Comparison of ENCODE assay signal across 17 mouse cellular contexts in the genomic region with DNA sequence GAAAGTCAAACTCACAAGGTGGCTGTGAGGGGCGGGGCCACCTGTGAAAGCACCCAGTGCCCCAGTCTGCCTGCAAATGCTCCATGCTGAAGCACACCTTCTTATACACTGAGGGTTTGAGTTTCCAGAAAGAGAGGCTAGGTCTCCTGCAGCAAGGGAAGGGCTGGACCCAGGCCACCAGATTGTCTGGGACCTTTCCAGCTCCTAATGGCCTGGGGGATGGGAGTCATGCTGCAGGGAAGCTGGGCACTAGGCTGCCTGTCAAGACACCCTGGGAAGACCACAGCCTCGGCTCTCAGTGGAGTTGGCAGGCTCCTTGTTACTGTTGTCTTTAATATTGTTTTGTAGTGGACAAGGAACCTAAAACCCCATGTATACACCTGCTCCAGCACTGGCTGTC. TPM values are rescaled to one million over a fixed set of nuclear protein-coding genes. Genes with fewer than 3 reads are reported as not detected.
DNase-seq lines count a peak whose midpoint lies in the region; ATAC-seq and TF ChIP-seq lines count a peak whose summit lies in the region.
"Had no signal": no experiment of that assay in that cellular context is flagged by ENCODE, and none has a peak within 500 bp of the region (broad histone marks: within the 10 kb centered on the region; RNA-seq: fewer than 3 reads in every experiment).

No protein-coding gene starts in this region.

- no peak overlapping the region for H3K4me2 ChIP-seq in liver, embryonic 13.5 days
- H3K4me2 ChIP-seq in liver, postnatal 0 days (ENCODE audit: low read depth, low read length), result no peak overlapping the region
- no peak overlapping the region for H3K4me2 ChIP-seq in heart, postnatal 0 days (ENCODE audit: low read depth, low read length)
- H3K4me2 ChIP-seq in stomach, embryonic 15.5 days, result no peak overlapping the region
- H3K4me2 ChIP-seq: embryonic facial prominence, embryonic 15.5 days; kidney, embryonic 15.5 days; liver, embryonic 15.5 days; midbrain, embryonic 13.5 days had no signal

- TF ChIP-seq EP300 in liver, postnatal 0 days (IDR thresholded peaks at IDR 0.05; ENCODE audit: low read depth), result no peak
- TF ChIP-seq EP300 in heart, postnatal 0 days (IDR thresholded peaks at IDR 0.05; ENCODE audit: low read depth), result no peak

- H3K4me1 ChIP-seq in liver, embryonic 13.5 days (replicated peaks), result peaks cover 84% of the 10 kb centered on the region
- H3K4me1 ChIP-seq in liver, postnatal 0 days (ENCODE audit: insufficient read depth), result peaks cover 17% of the 10 kb centered on the region; the same call in 1 of the 2 replicates
- peaks cover 35% of the 10 kb centered on the region for H3K4me1 ChIP-seq in heart, postnatal 0 days (ENCODE audit: control insufficient read depth, insufficient read depth)
- H3K4me1 ChIP-seq in stomach, embryonic 15.5 days, result peaks cover 12% of the 10 kb centered on the region; the same call in 1 of the 2 replicates

- H3K4me3 ChIP-seq in gastrocnemius, adult 2 months, result no peak overlapping the region
- no peak overlapping the region for H3K4me3 ChIP-seq in liver, embryonic 13.5 days (replicated peaks)
- H3K4me3 ChIP-seq in liver, postnatal 0 days (ENCODE audit: low read depth, low read length), result no peak overlapping the region
- H3K4me3 ChIP-seq in heart, postnatal 0 days (ENCODE audit: low read depth, low read length), result no peak overlapping the region
- no peak overlapping the region for H3K4me3 ChIP-seq in stomach, embryonic 15.5 days (replicated peaks)
- H3K4me3 ChIP-seq: embryonic facial prominence, embryonic 15.5 days; kidney, embryonic 15.5 days; liver, embryonic 15.5 days; midbrain, embryonic 13.5 days had no signal

- WGBS in liver, embryonic 13.5 days (ENCODE audit: insufficient replicate concordance), result 75% methylated on average over 2 of the region's 2 CpGs
- 68% methylated on average over 2 of the region's 2 CpGs for WGBS in liver, postnatal 0 days (ENCODE audit: insufficient replicate concordance)
- 50% methylated on average over 2 of the region's 2 CpGs for WGBS in heart, postnatal 0 days
- WGBS in stomach, embryonic 15.5 days, result 61% methylated on average over 2 of the region's 2 CpGs

- peak overlapping the region; percentile 92 for H3K27ac ChIP-seq in gastrocnemius, adult 2 months
- H3K27ac ChIP-seq in liver, embryonic 13.5 days, result peak overlapping the region; percentile 81; the same call in 1 of the 2 replicates
- no peak overlapping the region for H3K27ac ChIP-seq in liver, postnatal 0 days (ENCODE audit: low read depth)
- H3K27ac ChIP-seq in heart, postnatal 0 days (ENCODE audit: low read depth), result peak overlapping the region; percentile 81
- peak overlapping the region; percentile 26; the same call in 1 of the 2 replicates for H3K27ac ChIP-seq in stomach, embryonic 15.5 days
- H3K27ac ChIP-seq: embryonic facial prominence, embryonic 15.5 days; kidney, embryonic 15.5 days; midbrain, embryonic 13.5 days had no signal

- peaks cover 26% of the 10 kb centered on the region for H3K36me3 ChIP-seq in liver, embryonic 13.5 days
- H3K36me3 ChIP-seq in liver, postnatal 0 days (replicated peaks; ENCODE audit: insufficient read depth, low read length), result peaks cover 4% of the 10 kb centered on the region; the same call in 1 of the 2 replicates
- H3K36me3 ChIP-seq in heart, postnatal 0 days (replicated peaks; ENCODE audit: control insufficient read depth, insufficient read depth, low read length), result no peaks in the 10 kb centered on the region
- H3K36me3 ChIP-seq in stomach, embryonic 15.5 days, result no peaks in the 10 kb centered on the region

- no peaks in the 10 kb centered on the region for H3K27me3 ChIP-seq in liver, embryonic 13.5 days
- no peaks in the 10 kb centered on the region for H3K27me3 ChIP-seq in liver, postnatal 0 days (ENCODE audit: insufficient read depth, low read length)
- no peaks in the 10 kb centered on the region for H3K27me3 ChIP-seq in heart, postnatal 0 days (ENCODE audit: control insufficient read depth, insufficient read depth, low read length)
- no peaks in the 10 kb centered on the region for H3K27me3 ChIP-seq in stomach, embryonic 15.5 days (replicated peaks)
- H3K27me3 ChIP-seq: embryonic facial prominence, embryonic 15.5 days; kidney, embryonic 15.5 days; liver, embryonic 15.5 days; midbrain, embryonic 13.5 days had no signal

- TF ChIP-seq CTCF in gastrocnemius, adult 2 months (IDR thresholded peaks at IDR 0.05), result no peak
- no peak for TF ChIP-seq CTCF in liver, postnatal 0 days (IDR thresholded peaks at IDR 0.05; ENCODE audit: low read depth)
- no peak for TF ChIP-seq CTCF in heart, postnatal 0 days (IDR thresholded peaks at IDR 0.05; ENCODE audit: low read depth)

- intact Hi-C loops in gastrocnemius, adult 2 months (cut with DNase I), result no loop called here

- peak; percentile 67 for DNase-seq in gastrocnemius, adult 2 months
- DNase-seq in gastrocnemius, postnatal 25 days, result no peak
- no peak for DNase-seq in liver, embryonic 13.5 days
- no peak for DNase-seq in liver, postnatal 0 days
- peak; percentile 47 for DNase-seq in heart, postnatal 0 days (ENCODE audit: low spot score)
- DNase-seq in retina, postnatal 1 day, result no peak
- no peak for DNase-seq in right cerebral cortex, postnatal 4 days
- DNase-seq: thymus, adult 2 months had no signal

- H3K9ac ChIP-seq in liver, embryonic 13.5 days, result peak overlapping the region; percentile 30; the same call in 1 of the 2 replicates
- no peak overlapping the region for H3K9ac ChIP-seq in liver, postnatal 0 days (replicated peaks)
- peak overlapping the region; percentile 8; the same call in 1 of the 2 replicates for H3K9ac ChIP-seq in heart, postnatal 0 days (replicated peaks; ENCODE audit: low read depth, low read length)
- H3K9ac ChIP-seq in stomach, embryonic 15.5 days, result no peak overlapping the region
- H3K9ac ChIP-seq: embryonic facial prominence, embryonic 15.5 days; kidney, embryonic 15.5 days; liver, embryonic 15.5 days had no signal

- H3K9me3 ChIP-seq in liver, embryonic 13.5 days (replicated peaks), result no peaks in the 10 kb centered on the region
- no peaks in the 10 kb centered on the region for H3K9me3 ChIP-seq in liver, postnatal 0 days (ENCODE audit: low read length)
- H3K9me3 ChIP-seq in heart, postnatal 0 days (replicated peaks; ENCODE audit: control insufficient read depth, low read length), result no peaks in the 10 kb centered on the region
- no peaks in the 10 kb centered on the region for H3K9me3 ChIP-seq in stomach, embryonic 15.5 days
- H3K9me3 ChIP-seq: embryonic facial prominence, embryonic 15.5 days; kidney, embryonic 15.5 days; liver, embryonic 15.5 days; midbrain, embryonic 13.5 days had no signal

- no peak for ATAC-seq in liver, embryonic 13.5 days (ENCODE audit: low read depth)
- ATAC-seq in liver, postnatal 0 days, result no peak
- peak; percentile 12 for ATAC-seq in heart, postnatal 0 days (ENCODE audit: insufficient read depth, low read depth)
- ATAC-seq in stomach, embryonic 15.5 days (ENCODE audit: insufficient read depth, low FRiP score, low read depth), result no peak
- ATAC-seq: CD4-positive, CD25-positive, alpha-beta regulatory T cell, adult 4 months; midbrain, embryonic 13.5 days had no signal

RNA-seq across cellular contexts. Expression of a gene that starts 8.3 kb away (rescaled TPM):
- 10 to 100 TPM; 41.9 to 52.4 TPM for total RNA-seq in gastrocnemius, adult 2 months (2021)
- 10 to 100 TPM; 39.4 to 41.3 TPM for total RNA-seq in gastrocnemius, postnatal 25 days (2021)
- polyA plus RNA-seq in liver, embryonic 13.5 days (2015; fragmentation: Nextera tagmentation; extraction: Ambion mirVana), result 17.3 and 18.8 TPM in 2 replicates
- polyA plus RNA-seq in liver, postnatal 0 days (2015; fragmentation: Nextera tagmentation; extraction: Ambion mirVana), result 8.7 and 9.7 TPM in 2 replicates
- 52.9 and 56.4 TPM in 2 replicates for total RNA-seq in heart, postnatal 0 days (2014; rRNA removed; ENCODE audit: low replicate concordance)
- 37.6 and 40.5 TPM in 2 replicates for polyA plus RNA-seq in heart, postnatal 0 days (2015; fragmentation: Nextera tagmentation; extraction: Ambion mirVana)
- 32.3 and 34.5 TPM in 2 replicates for polyA plus RNA-seq in stomach, embryonic 15.5 days (2015; fragmentation: Nextera tagmentation; extraction: Ambion mirVana)

RNA-seq across cellular contexts. Expression of a gene that starts 24.1 kb away (rescaled TPM):
- total RNA-seq in gastrocnemius, adult 2 months (2021), result 1 to 10 TPM; 1.9 to 2.9 TPM
- total RNA-seq in gastrocnemius, postnatal 25 days (2021), result 1 to 10 TPM; 1.7 to 2.4 TPM
- polyA plus RNA-seq in liver, embryonic 13.5 days (2015; fragmentation: Nextera tagmentation; extraction: Ambion mirVana), result 0.31 and 0.48 TPM in 2 replicates
- 0.74 and 0.83 TPM in 2 replicates for polyA plus RNA-seq in liver, postnatal 0 days (2015; fragmentation: Nextera tagmentation; extraction: Ambion mirVana)
- 3.5 and 10.6 TPM in 2 replicates for total RNA-seq in heart, postnatal 0 days (2014; rRNA removed; ENCODE audit: low replicate concordance)
- 3.6 TPM in 2 replicates for polyA plus RNA-seq in heart, postnatal 0 days (2015; fragmentation: Nextera tagmentation; extraction: Ambion mirVana)
- 1.5 and 1.6 TPM in 2 replicates for polyA plus RNA-seq in stomach, embryonic 15.5 days (2015; fragmentation: Nextera tagmentation; extraction: Ambion mirVana)
- total RNA-seq: granulocyte monocyte progenitor cell, adult 5-6 weeks had no signal

RNA-seq across cellular contexts. Expression of a gene that starts 35.2 kb away (rescaled TPM):
- total RNA-seq in gastrocnemius, adult 2 months (2021), result 10 to 100 TPM; 13.6 to 17.3 TPM
- 10 to 100 TPM; 16.3 to 18.0 TPM for total RNA-seq in gastrocnemius, postnatal 25 days (2021)
- 45.6 and 46.7 TPM in 2 replicates for polyA plus RNA-seq in liver, embryonic 13.5 days (2015; fragmentation: Nextera tagmentation; extraction: Ambion mirVana)
- 36.2 and 36.4 TPM in 2 replicates for polyA plus RNA-seq in liver, postnatal 0 days (2015; fragmentation: Nextera tagmentation; extraction: Ambion mirVana)
- total RNA-seq in heart, postnatal 0 days (2014; rRNA removed; ENCODE audit: low replicate concordance), result 115 and 127 TPM in 2 replicates
- polyA plus RNA-seq in heart, postnatal 0 days (2015; fragmentation: Nextera tagmentation; extraction: Ambion mirVana), result 67.7 and 72.2 TPM in 2 replicates
- 106 and 111 TPM in 2 replicates for polyA plus RNA-seq in stomach, embryonic 15.5 days (2015; fragmentation: Nextera tagmentation; extraction: Ambion mirVana)

RNA-seq across cellular contexts. Expression of a gene that starts 43.5 kb away (rescaled TPM):
- under 1 TPM in 1 of 2 experiments, not detected in 1; 0.74 TPM for total RNA-seq in gastrocnemius, adult 2 months (2021)
- total RNA-seq in gastrocnemius, postnatal 25 days (2021), result not detected
- polyA plus RNA-seq in liver, embryonic 13.5 days (2015; fragmentation: Nextera tagmentation; extraction: Ambion mirVana), result not detected in 2 replicates
- polyA plus RNA-seq in liver, postnatal 0 days (2015; fragmentation: Nextera tagmentation; extraction: Ambion mirVana), result 0.15 TPM in 1 of 2 replicates, not detected in the other
- not detected in 2 replicates for total RNA-seq in heart, postnatal 0 days (2014; rRNA removed; ENCODE audit: low replicate concordance)
- 0.47 and 0.56 TPM in 2 replicates for polyA plus RNA-seq in heart, postnatal 0 days (2015; fragmentation: Nextera tagmentation; extraction: Ambion mirVana)
- 0.21 and 0.33 TPM in 2 replicates for polyA plus RNA-seq in stomach, embryonic 15.5 days (2015; fragmentation: Nextera tagmentation; extraction: Ambion mirVana)
- total RNA-seq: granulocyte monocyte progenitor cell, adult 5-6 weeks; layer of hippocampus, postnatal 25 days had no signal
- polyA plus RNA-seq: neural tube, embryonic 11.5 days had no signal

RNA-seq across cellular contexts. Expression of a gene that starts 46.0 kb away (rescaled TPM):
- total RNA-seq in gastrocnemius, adult 2 months (2021), result 1,000 to 10,000 TPM in 1 of 2 experiments, 100 to 1,000 TPM in 1; 987 to 1,150 TPM
- total RNA-seq in gastrocnemius, postnatal 25 days (2021), result 100 to 1,000 TPM; 943 to 950 TPM
- 4.0 and 4.1 TPM in 2 replicates for polyA plus RNA-seq in liver, embryonic 13.5 days (2015; fragmentation: Nextera tagmentation; extraction: Ambion mirVana)
- 1.5 and 4.6 TPM in 2 replicates for polyA plus RNA-seq in liver, postnatal 0 days (2015; fragmentation: Nextera tagmentation; extraction: Ambion mirVana)
- total RNA-seq in heart, postnatal 0 days (2014; rRNA removed; ENCODE audit: low replicate concordance), result 80.7 and 108 TPM in 2 replicates
- polyA plus RNA-seq in heart, postnatal 0 days (2015; fragmentation: Nextera tagmentation; extraction: Ambion mirVana), result 51.7 and 53.6 TPM in 2 replicates
- 10.6 and 13.9 TPM in 2 replicates for polyA plus RNA-seq in stomach, embryonic 15.5 days (2015; fragmentation: Nextera tagmentation; extraction: Ambion mirVana)
- total RNA-seq: granulocyte monocyte progenitor cell, adult 5-6 weeks had no signal
- polyA plus RNA-seq: CD4-positive, CD25-positive, alpha-beta regulatory T cell, adult 4 months had no signal

Comparison
In these comparisons a context has a peak if more than half of its experiments do, and no peak if none do; other contexts are left out.
1. DNase-seq: peak in gastrocnemius, adult 2 months (single experiment) and heart, postnatal 0 days (single experiment); none in gastrocnemius, postnatal 25 days (single experiment), liver, embryonic 13.5 days (single experiment), liver, postnatal 0 days (single experiment), retina, postnatal 1 day (single experiment) and right cerebral cortex, postnatal 4 days (single experiment).
2. H3K9ac ChIP-seq: peak in liver, embryonic 13.5 days (single experiment) and heart, postnatal 0 days (single experiment); none in liver, postnatal 0 days (single experiment) and stomach, embryonic 15.5 days (single experiment).